Mouse (Mus musculus): ENCODE data around the gene Ophn1. TPM values are rescaled to one million over a fixed set of nuclear protein-coding genes. Genes with fewer than 3 reads are reported as not detected.

Gene Ophn1
- total RNA-seq (2021) = 10 to 100 TPM; 39.0 to 39.2 TPM

DNA sequence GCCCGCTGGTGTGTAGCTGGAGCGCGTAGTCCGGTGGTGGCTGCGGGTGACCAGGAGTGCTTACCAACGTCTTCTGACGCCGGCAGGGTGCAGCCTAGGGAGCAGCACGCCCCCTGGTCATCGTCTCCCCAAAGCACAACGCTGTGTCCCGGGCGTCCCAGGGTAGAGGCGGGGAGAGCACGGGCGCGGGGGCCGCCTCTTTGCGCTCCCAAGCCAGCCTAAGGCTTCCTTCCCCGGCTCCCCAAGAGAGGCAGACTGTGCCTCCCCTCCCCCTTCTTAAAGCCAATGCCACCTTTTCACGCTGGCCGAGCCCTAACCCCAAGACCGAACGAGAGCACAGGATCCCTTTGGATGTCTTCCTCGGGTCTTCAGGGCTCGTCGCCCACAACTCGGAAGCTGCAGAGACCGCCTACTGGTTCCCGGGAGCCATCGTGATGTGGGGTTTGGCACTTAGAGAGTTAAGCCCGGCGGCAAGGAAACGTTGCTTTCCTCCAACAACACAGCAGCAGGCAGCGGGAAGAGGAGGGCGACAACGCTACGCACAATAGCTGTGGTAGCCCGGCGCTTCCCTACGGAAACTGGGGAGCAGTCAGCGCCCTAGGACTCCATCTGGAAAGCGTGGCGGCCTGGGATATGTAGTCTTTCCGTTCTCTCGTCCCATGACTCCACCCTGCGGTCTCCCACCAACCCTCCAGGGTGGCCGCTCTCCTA lies at the start of gene Ophn1:
Ophn1 (minus strand) TSS at position 620 of the 711 bp plus-strand sequence.
- intact Hi-C loops (cut with DNase I) = no loop called here
- peak; percentile 75 to 84 for DNase-seq (ENCODE audit: low spot score in 2 of 2)

DNA sequence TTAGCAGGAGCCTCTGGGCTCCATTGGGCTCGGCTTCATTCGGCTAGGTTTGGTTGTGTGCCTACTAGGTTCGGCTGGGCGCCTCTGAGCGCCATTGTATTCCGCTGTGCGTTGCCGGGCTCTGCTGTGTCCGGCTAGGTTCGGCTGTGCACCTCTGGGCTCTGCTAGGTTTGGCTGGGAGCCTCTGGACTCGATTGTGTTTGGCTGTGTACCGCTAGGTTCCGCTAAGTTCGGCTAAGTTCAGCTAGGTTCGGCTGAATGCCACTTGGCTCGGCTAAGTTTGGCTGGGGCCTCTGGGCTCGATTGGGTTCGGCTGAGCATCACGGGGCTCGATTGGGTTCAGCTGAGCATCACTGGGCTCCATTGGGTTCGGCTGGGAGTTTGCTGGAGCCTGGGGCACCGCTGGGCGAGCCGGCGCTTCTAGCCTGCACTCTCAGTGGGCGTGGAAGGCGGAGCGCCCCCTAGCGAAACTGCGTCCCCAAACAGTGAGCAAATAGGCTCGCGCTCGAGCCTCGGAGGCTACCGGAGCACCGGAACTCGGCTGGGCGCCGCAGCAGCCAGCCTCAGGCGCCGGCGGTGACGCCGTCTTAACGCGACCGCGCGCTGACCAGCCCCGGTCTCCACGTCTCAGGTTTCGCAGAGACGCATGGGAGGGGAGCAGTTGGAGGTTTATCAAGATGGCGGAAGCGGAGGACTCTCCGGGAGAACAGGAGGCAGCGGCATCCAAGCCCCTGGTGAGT lies 46.9 kb upstream of the Ophn1 start:
- intact Hi-C loops (cut with DNase I) = no loop called here
- peak; percentile 91 to 96 for DNase-seq (ENCODE audit: low spot score in 2 of 2)

- intact Hi-C loops (cut with DNase I) = no loop called here
- DNase-seq (ENCODE audit: low spot score in 2 of 2) = peak; percentile 98
Measured at GRCm38 (mm10) chrX:98936707-98937554, 46.1 kb upstream of the Ophn1 start.

GRCm38 (mm10) chrX:98936101-98936500 lies 45.3 kb upstream of the Ophn1 start, which contains the start of gene Yipf6:
TSS of gene Yipf6 (plus strand) at chrX:98936316.
- intact Hi-C loops (cut with DNase I) = no loop called here
- no peak for DNase-seq (ENCODE audit: low spot score in 2 of 2)

- intact Hi-C loops (cut with DNase I) = loop anchor here (2.0 kb wide), 1 partner anchor 219 kb away; no protein-coding TSS in a partner anchor
- DNase-seq (ENCODE audit: low spot score in 2 of 2) = peak; percentile 21 to 53
Measured at GRCm38 (mm10) chrX:98919423-98919822, 28.6 kb upstream of the Ophn1 start.

- no peak for DNase-seq (ENCODE audit: low spot score in 2 of 2)
Measured at GRCm38 (mm10) chrX:98908910-98909309, 18.1 kb upstream of the Ophn1 start.

DNA sequence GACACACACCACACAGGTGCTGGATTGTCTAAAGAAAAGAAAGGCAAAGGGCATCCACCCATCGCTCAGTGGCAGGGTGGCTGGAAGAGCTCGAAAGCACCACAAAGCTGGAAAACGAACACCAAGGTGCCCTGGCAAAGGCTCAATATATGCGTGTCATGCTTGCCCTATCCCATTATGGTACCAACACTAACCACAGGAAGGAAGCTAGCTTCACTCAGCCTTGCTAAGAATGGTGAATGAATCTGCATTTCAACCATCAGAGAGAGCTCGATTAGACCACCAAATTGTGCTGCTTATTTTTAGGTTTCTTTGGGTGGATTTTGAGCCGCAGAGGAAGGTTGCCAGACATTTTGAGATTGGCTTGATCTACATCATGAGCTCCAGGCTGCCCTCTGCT lies 13.4 kb upstream of the Ophn1 start:
- DNase-seq (ENCODE audit: low spot score in 2 of 2) = no peak
- intact Hi-C loops (cut with DNase I) = no loop called here

More at GRCm38 (mm10) chrX:98908910-98909309, 18.1 kb upstream of the Ophn1 start:
- intact Hi-C loops (cut with DNase I) = no loop called here

- intact Hi-C loops (cut with DNase I) = no loop called here
- DNase-seq (ENCODE audit: low spot score in 2 of 2) = no peak
Measured at GRCm38 (mm10) chrX:98898307-98898706, 7.5 kb upstream of the Ophn1 start.

DNA sequence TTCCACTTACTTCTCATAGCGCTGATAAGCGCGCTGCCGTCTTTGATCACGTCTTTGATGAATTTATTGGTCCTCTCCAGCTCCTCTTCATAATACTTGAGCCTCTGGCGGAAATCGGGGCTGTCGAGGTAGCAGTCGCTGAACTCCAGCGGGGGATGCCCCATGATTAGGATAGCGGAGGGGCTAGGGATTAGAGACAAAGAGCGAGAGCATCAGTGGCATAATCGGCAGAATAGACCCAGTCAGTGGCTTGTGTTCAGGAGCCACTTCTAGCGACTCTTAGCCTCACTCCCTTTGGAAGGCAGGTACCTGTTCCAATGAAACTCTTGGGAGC lies 786 bp downstream of the Ophn1 start:
- no peak for DNase-seq (ENCODE audit: low spot score in 2 of 2)
- intact Hi-C loops (cut with DNase I) = no loop called here

DNA sequence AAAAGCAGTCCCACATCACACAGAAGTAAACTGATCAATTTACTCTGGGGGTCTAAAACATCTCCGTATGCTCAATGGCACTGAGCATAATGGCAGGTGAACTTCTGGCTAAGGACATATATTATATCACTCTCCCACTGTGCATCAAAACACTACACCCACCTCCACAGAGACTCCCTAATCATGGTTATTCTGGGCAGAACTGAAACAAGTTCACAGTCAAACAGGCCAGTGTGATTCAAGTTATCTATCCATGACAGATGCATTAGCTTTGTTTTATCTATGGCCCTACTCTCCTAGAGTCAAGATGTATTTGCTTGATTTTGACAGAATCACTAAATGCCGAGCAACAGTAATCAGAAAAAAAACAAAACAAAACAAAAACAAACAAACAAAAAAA lies 8.8 kb downstream of the Ophn1 start:
- no peak for DNase-seq (ENCODE audit: low spot score in 2 of 2)
- intact Hi-C loops (cut with DNase I) = no loop called here

DNA sequence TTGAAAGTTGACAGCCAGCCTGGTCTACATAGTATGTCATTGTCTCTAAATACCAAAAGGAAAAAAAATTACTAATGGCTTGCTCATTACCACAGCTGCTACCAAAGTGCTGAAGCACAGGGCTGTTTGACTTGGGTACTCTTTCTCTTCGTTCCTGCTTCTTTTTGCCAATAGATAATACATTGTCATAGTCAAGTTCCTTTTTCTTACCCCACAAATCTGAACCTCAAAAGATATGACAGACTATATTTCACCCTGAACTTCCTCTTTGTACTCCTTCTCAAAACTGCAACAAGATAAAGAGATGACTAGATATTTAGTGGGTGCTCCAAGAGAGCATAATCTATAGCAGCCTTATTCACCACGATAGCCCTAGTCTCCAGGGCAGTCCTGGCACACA lies 9.7 kb downstream of the Ophn1 start:
- no peak for DNase-seq (ENCODE audit: low spot score in 2 of 2)
- intact Hi-C loops (cut with DNase I) = no loop called here

- DNase-seq (ENCODE audit: low spot score in 2 of 2) = peak in 1 of 2 experiments; percentile 15
- intact Hi-C loops (cut with DNase I) = no loop called here
Measured at GRCm38 (mm10) chrX:98880314-98880713, 10.5 kb downstream of the Ophn1 start.

- intact Hi-C loops (cut with DNase I) = no loop called here
- no peak for DNase-seq (ENCODE audit: low spot score in 2 of 2)
Measured at GRCm38 (mm10) chrX:98875144-98875543, 15.7 kb downstream of the Ophn1 start.

- intact Hi-C loops (cut with DNase I) = no loop called here
Measured at GRCm38 (mm10) chrX:98874086-98874485, 16.7 kb downstream of the Ophn1 start.

GRCm38 (mm10) chrX:98872064-98872463 lies 18.8 kb downstream of the Ophn1 start:
- intact Hi-C loops (cut with DNase I) = no loop called here
- DNase-seq (ENCODE audit: low spot score in 2 of 2) = no peak

More at GRCm38 (mm10) chrX:98874086-98874485, 16.7 kb downstream of the Ophn1 start:
- no peak for DNase-seq (ENCODE audit: low spot score in 2 of 2)

- intact Hi-C loops (cut with DNase I) = no loop called here
- no peak for DNase-seq (ENCODE audit: low spot score in 2 of 2)
Measured at GRCm38 (mm10) chrX:98870541-98870940, 20.3 kb downstream of the Ophn1 start.

- DNase-seq (ENCODE audit: low spot score in 2 of 2) = no peak
- intact Hi-C loops (cut with DNase I) = no loop called here
Measured at GRCm38 (mm10) chrX:98869735-98870134, 21.1 kb downstream of the Ophn1 start.

DNA sequence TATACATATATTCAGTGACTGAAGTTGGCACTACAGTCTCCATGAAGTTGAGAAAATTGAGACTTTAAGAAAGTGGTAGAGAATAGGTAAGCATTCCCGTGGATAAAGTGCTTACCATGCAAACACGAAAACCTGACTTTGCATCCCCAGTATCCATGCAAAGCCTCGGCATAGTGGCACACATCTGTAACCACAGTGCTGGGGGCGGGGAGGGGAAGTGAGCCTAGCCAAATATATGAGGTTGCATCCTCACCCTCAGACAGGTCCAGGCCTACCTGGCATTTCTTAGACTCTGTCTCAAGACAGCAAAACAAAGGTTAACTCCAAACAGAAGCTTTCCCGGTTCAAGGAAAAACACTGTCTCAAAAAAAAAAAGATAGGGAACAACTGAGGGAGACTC lies 21.7 kb downstream of the Ophn1 start:
- intact Hi-C loops (cut with DNase I) = no loop called here
- DNase-seq (ENCODE audit: low spot score in 2 of 2) = no peak

DNA sequence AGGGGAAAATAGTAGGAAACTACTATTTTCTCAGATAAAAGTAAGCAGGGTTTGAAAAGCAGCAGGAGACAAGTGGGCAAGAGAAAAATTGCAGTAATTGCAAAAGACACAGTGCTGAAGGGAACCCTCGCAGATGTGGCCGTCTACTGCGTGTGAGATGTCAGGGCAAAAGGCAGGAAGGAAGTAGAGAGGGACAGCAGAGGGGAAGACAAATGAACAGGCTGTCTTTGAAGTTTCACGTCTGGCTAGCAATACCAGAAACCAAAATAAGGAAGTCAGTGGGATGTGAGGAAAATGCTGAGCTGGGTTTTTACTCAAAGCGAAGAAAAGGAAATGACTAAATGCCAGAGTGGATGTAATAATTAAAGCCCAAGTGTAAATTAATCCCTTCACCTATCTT lies 30.7 kb downstream of the Ophn1 start:
- intact Hi-C loops (cut with DNase I) = no loop called here
- DNase-seq (ENCODE audit: low spot score in 2 of 2) = peak in 1 of 2 experiments; percentile 14

DNA sequence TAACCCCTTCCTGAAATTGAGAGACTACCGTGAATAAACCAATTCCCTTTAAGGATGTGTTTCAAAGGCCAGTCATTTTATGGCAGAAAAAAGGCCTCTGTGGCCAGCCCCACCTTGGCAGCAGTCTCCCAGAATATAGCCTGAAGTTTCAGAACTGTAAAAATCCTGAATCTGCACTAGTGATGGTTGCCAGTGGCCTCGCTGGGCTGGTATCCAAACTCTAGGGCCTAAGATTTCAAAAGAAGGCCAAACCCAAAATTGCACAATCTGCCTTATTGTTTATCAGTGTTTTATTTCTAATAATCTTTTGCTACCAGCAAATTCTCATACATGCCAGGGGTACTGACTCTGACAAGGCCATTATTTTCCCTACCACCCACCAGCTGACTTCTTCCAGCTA lies 34.8 kb downstream of the Ophn1 start:
- no peak for DNase-seq (ENCODE audit: low spot score in 2 of 2)
- intact Hi-C loops (cut with DNase I) = no loop called here
